Mouse (Mus musculus) stomach, embryonic 16.5 days (tissue): ENCODE results near the gene Olfr624. TPM values are rescaled to one million over a fixed set of nuclear protein-coding genes. Genes with fewer than 3 reads are reported as not detected.
"Not testable (repeated sequence)": the region's sequence is repeated elsewhere in the genome, so short reads cannot be mapped to it uniquely, and the experiment has no call there.

ENCODE experiments used
- ATAC-seq: fragments of 200-750 bp; cut with Nextera tagmentation; 2 replicates; pipeline ENCODE4 v1.8.0; 2017; ENCODE audit warnings: moderate number of reproducible peaks, moderate TSS enrichment; ENCODE audit not compliant: insufficient read depth, low FRiP score
- H3K27ac ChIP-seq: fragments of 300-500 bp; sonication (generic); 2 replicates; pipeline ENCODE4 v1.5.1; 2014; ENCODE audit warnings: low read length
- H3K27me3 ChIP-seq: fragments of 300-500 bp; sonication (generic); 2 replicates; pipeline ENCODE4 v1.6.1; 2014; ENCODE audit warnings: low read length, control low read depth, mixed read lengths; ENCODE audit not compliant: control insufficient read depth, insufficient read depth
- H3K36me3 ChIP-seq: fragments of 300-500 bp; sonication (generic); 2 replicates; pipeline ENCODE4 v1.6.1; 2014; ENCODE audit warnings: low read length; ENCODE audit not compliant: control insufficient read depth, insufficient read depth
- H3K4me1 ChIP-seq: fragments of 300-500 bp; sonication (generic); 2 replicates; pipeline ENCODE4 v1.6.1; 2014; ENCODE audit warnings: low read length, control low read depth, mixed read lengths; ENCODE audit not compliant: control insufficient read depth, insufficient read depth
- H3K4me2 ChIP-seq: fragments of 300-500 bp; sonication (generic); 2 replicates; pipeline ENCODE4 v1.6.1; 2014; ENCODE audit warnings: low read depth, low read length, mixed read lengths
- H3K4me3 ChIP-seq: fragments of 300-500 bp; sonication (generic); replicated peaks from 2 replicates; pipeline ENCODE4 v1.5.1; 2014; ENCODE audit warnings: mild to moderate bottlenecking, low read length
- H3K9ac ChIP-seq: fragments of 300-500 bp; sonication (generic); 2 replicates; pipeline ENCODE4 v1.6.1; 2014; ENCODE audit warnings: low read length
- H3K9me3 ChIP-seq: fragments of 300-500 bp; sonication (generic); replicated peaks from 2 replicates; pipeline ENCODE4 v1.6.1; 2016; ENCODE audit warnings: low read length, control low read depth; ENCODE audit not compliant: control insufficient read depth
- WGBS: fragments of 180-500 bp; shearing (Covaris S2); extraction: QIAGEN DNeasy Blood & Tissue Kit; methylation state at CpG from one replicate; pipeline ENCODE4 v1.1.7; 2014; 5-methylcytosine and 5-hydroxymethylcytosine counted together
- polyA plus RNA-seq: library from polyadenylated mRNA; unstranded; fragments of >200 nt; fragmentation: Nextera tagmentation; extraction: Ambion mirVana; gene quantifications from 2 replicates; pipeline ENCODE4 v1.2.1, GENCODE M21; 2015

The Olfr624 gene
- polyA plus RNA-seq, result 0.04 and 0.05 TPM in 2 replicates

- no peaks in the 10 kb centered on the region for H3K27me3 ChIP-seq
- no peaks in the 10 kb centered on the region for H3K4me1 ChIP-seq
- no peak for ATAC-seq
- H3K9ac ChIP-seq, result no peak within 1 kb of the TSS
- H3K4me3 ChIP-seq, result no peak within 1 kb of the TSS
- 85% methylated on average over 2 of the region's 2 CpGs for WGBS
- H3K36me3 ChIP-seq, result no peaks in the 10 kb centered on the region
- H3K27ac ChIP-seq, result no peak within 1 kb of the TSS
- no peak within 1 kb of the TSS for H3K4me2 ChIP-seq
- H3K9me3 ChIP-seq, result no peaks in the 10 kb centered on the region
These were observed at the start of gene Olfr624 for GRCm38 (mm10) chr7:103671091-103671490. TSS of gene Olfr624 (minus strand) at chr7:103671191.

DNA sequence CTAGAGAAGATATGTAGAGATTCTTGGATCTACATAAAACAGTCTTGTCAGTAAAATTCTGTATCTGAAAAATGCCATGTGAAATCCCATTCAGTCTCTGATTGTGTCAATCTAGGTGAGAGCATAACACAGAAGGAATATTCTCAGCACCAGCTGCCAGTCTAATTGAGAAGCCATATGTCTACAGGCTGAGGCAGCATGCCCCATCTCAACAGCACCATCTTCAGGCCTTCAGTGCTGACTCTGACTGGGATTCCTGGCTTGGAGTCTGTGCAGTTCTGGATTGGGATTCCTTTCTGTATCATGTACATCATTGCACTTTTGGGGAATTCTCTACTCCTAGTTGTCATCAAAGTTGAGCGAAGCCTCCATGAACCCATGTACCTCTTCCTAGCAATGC, 45.4 kb upstream of the Olfr624 start:
- 93% methylated on average over 1 of the region's 1 CpGs for WGBS
- not testable (repeated sequence) for ATAC-seq, H3K4me2 ChIP-seq

DNA sequence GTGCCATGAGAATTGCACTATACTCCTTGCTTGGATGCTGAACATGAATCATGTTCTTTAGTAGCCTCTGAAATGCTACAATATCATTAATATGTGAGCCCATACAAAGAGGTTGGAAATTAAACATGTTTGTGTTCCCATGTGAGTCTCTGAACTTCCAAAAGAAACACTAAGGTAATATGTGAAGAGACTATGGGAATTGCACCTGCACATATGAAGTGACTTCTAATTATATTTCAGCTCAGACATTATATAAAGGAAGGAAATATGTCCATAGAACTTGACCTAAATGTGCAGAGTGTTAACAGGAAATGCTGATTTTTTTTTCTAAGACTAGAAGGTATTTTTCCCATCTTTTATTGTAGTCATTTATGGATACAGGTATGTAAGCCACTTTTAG, 43.4 kb upstream of the Olfr624 start, which contains the start of gene Olfr243:
TSS of gene Olfr243 (plus strand) at position 301 of the 400 bp plus-strand sequence.
- ATAC-seq, result no peak
- Histone ChIP-seq H3K9ac (no peak within 1 kb of the TSS), H3K27ac (no peak within 1 kb of the TSS), H3K27me3 (no peaks in the 10 kb centered on the region), H3K36me3 (no peaks in the 10 kb centered on the region), H3K9me3 (no peaks in the 10 kb centered on the region), H3K4me2 (no peak within 1 kb of the TSS), H3K4me1 (no peaks in the 10 kb centered on the region), H3K4me3 (no peak within 1 kb of the TSS)

More for the DNA sequence above, 45.4 kb upstream of the Olfr624 start:
- H3K36me3 ChIP-seq, H3K27ac ChIP-seq, H3K4me3 ChIP-seq, H3K4me1 ChIP-seq, H3K27me3 ChIP-seq, H3K9me3 ChIP-seq, H3K9ac ChIP-seq: not testable (repeated sequence)

GRCm38 (mm10) chr7:103712024-103712423, 41.0 kb upstream of the Olfr624 start:
- Histone ChIP-seq H3K27me3 (no peaks in the 10 kb centered on the region), H3K27ac (no peak overlapping the region), H3K4me1 (no peaks in the 10 kb centered on the region), H3K4me3 (no peak overlapping the region), H3K4me2 (no peak overlapping the region), H3K9me3 (no peaks in the 10 kb centered on the region), H3K36me3 (no peaks in the 10 kb centered on the region), H3K9ac (no peak overlapping the region)
- 27% methylated on average over 2 of the region's 2 CpGs for WGBS
- no peak for ATAC-seq

- Histone ChIP-seq H3K4me3 (no peak overlapping the region), H3K27ac (no peak overlapping the region), H3K27me3 (no peaks in the 10 kb centered on the region), H3K9ac (no peak overlapping the region), H3K4me2 (no peak overlapping the region), H3K4me1 (no peaks in the 10 kb centered on the region), H3K9me3 (no peaks in the 10 kb centered on the region), H3K36me3 (no peaks in the 10 kb centered on the region)
- WGBS, result 83% methylated on average over 4 of the region's 4 CpGs
- no peak for ATAC-seq
These were observed 28.5 kb upstream of the Olfr624 start for GRCm38 (mm10) chr7:103699469-103699868.

DNA sequence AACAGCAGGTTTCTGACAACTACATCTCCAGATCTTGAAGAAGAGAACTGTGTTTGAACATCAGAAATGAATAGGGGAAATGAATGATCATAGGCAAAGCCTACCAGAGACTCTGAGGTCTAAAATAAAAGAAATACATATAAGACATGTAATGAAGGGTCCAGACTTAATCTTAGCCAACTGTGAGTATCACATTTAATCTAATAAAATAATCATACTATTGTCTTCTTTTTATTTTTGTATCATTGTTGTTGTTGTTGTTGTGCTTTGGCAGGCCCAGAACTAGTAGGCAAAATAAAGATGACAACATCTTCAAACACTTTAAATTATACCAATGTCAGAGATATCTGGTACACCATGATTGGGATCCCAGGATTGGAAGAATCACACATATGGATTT, 11.4 kb upstream of the Olfr624 start, which contains the start of gene Olfr625-ps1:
TSS of gene Olfr625-ps1 (plus strand) at position 301 of the 400 bp plus-strand sequence.
- Histone ChIP-seq H3K4me1 (no peaks in the 10 kb centered on the region), H3K36me3 (no peaks in the 10 kb centered on the region), H3K9ac (no peak within 1 kb of the TSS), H3K9me3 (no peaks in the 10 kb centered on the region), H3K4me3 (no peak within 1 kb of the TSS), H3K27me3 (no peaks in the 10 kb centered on the region), H3K27ac (no peak within 1 kb of the TSS), H3K4me2 (no peak within 1 kb of the TSS)
- no peak for ATAC-seq

DNA sequence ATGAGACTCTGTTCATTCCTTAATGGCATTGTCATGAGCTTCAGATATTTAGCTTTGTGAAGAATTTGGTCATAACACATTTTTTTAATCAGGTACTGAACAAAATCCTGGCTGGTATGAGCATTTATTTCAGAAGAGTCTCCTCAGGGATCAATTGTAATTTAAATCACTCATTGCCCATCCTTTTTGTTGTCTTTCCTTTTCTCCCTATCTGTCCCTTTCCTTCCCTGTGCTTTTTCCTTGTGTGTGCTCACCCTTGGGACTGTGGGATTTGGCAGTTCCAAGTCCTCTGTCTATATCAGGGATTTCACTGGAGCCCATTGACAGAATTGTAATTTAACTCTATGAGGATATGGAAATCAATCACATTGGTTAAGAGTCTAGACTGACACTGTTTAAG, 7.4 kb downstream of the Olfr624 start, which contains the start of gene Olfr623:
TSS of gene Olfr623 (minus strand) at position 101 of the 400 bp plus-strand sequence.
- no peak for ATAC-seq
- H3K36me3 ChIP-seq, result no peaks in the 10 kb centered on the region
- no peaks in the 10 kb centered on the region for H3K4me1 ChIP-seq
- H3K27ac ChIP-seq, result no peak within 1 kb of the TSS
- no peak within 1 kb of the TSS for H3K4me3 ChIP-seq
- no peak within 1 kb of the TSS for H3K4me2 ChIP-seq
- H3K27me3 ChIP-seq, result no peaks in the 10 kb centered on the region
- no peaks in the 10 kb centered on the region for H3K9me3 ChIP-seq
- no peak within 1 kb of the TSS for H3K9ac ChIP-seq

DNA sequence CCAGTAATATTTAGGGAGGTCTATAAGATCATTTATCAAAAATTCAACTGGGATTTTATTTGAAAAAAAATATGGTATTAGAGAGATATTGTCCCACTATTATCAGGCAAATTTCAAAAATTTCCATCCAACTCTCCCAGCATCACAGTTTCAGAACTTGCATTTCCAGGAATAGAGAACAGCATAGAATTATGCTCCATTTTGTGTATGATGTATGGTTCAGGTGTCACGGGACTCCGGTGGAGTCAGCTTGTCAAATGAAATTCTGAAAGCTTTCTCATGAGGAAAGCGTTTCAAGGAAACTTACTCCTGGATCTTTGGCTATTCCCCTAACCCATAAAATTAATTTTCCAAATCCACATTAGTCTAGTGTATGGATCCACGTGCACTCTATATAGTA, 26.9 kb downstream of the Olfr624 start:
- WGBS, result 70% methylated on average over 4 of the region's 4 CpGs
- H3K27me3 ChIP-seq, result no peaks in the 10 kb centered on the region
- no peak for ATAC-seq

DNA sequence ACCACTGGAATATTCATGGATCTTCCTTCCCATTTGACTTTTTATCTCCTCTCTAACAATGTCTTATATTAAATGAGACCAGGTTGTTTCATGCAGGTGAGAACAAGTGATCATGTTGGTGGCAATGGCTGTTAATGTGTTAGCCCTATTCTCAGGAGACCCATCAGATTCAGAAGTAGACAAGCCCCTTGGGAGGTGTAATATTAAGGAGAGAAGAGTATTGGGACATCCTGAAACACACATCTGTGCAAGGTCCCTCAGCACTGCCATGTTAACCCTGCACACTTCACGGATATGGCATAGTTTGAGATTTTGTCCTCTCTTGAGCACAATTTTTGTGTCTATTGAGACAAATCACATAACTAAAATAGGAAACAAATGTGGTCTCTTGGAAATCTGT, 28.4 kb downstream of the Olfr624 start, which contains the start of gene Olfr622:
TSS of gene Olfr622 (minus strand) at position 101 of the 400 bp plus-strand sequence.
- no peaks in the 10 kb centered on the region for H3K9me3 ChIP-seq
- H3K27me3 ChIP-seq, result no peaks in the 10 kb centered on the region
- H3K4me3 ChIP-seq, result no peak within 1 kb of the TSS
- no peaks in the 10 kb centered on the region for H3K4me1 ChIP-seq
- ATAC-seq, result no peak
- WGBS, result 69% methylated on average over 1 of the region's 1 CpGs
- no peak within 1 kb of the TSS for H3K4me2 ChIP-seq
- H3K27ac ChIP-seq, result no peak within 1 kb of the TSS
- no peak within 1 kb of the TSS for H3K9ac ChIP-seq
- no peaks in the 10 kb centered on the region for H3K36me3 ChIP-seq

More for the DNA sequence above, 26.9 kb downstream of the Olfr624 start:
- H3K9me3 ChIP-seq, result no peaks in the 10 kb centered on the region
- H3K27ac ChIP-seq, result no peak overlapping the region
- H3K4me1 ChIP-seq, result no peaks in the 10 kb centered on the region
- no peak overlapping the region for H3K4me3 ChIP-seq
- no peak overlapping the region for H3K4me2 ChIP-seq
- no peaks in the 10 kb centered on the region for H3K36me3 ChIP-seq
- no peak overlapping the region for H3K9ac ChIP-seq

DNA sequence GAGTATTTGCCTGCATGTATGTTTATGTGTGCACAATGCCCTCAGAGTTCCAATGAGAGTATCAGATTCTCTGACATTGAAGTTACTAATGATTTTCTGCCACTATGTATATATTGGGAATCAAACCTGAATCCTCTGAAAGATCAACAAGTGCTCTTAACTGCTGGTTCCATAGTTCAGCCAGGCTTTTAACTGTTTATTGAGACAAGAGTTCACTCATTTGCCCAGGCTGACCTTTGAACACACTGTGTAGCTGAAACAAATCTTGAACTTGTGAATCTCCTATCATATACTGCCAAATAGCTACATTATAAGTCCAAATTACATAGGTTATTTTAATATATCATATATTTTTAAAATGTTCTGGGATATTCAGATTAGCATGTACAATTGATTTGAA, 34.2 kb downstream of the Olfr624 start:
- Histone ChIP-seq H3K9ac (no peak overlapping the region), H3K4me1 (no peaks in the 10 kb centered on the region), H3K4me2 (no peak overlapping the region), H3K9me3 (no peaks in the 10 kb centered on the region), H3K27ac (no peak overlapping the region), H3K27me3 (no peaks in the 10 kb centered on the region), H3K36me3 (no peaks in the 10 kb centered on the region), H3K4me3 (no peak overlapping the region)
- ATAC-seq, result no peak
